Comparison of ENCODE assay signal across 9 mouse cellular contexts in the genomic region with DNA sequence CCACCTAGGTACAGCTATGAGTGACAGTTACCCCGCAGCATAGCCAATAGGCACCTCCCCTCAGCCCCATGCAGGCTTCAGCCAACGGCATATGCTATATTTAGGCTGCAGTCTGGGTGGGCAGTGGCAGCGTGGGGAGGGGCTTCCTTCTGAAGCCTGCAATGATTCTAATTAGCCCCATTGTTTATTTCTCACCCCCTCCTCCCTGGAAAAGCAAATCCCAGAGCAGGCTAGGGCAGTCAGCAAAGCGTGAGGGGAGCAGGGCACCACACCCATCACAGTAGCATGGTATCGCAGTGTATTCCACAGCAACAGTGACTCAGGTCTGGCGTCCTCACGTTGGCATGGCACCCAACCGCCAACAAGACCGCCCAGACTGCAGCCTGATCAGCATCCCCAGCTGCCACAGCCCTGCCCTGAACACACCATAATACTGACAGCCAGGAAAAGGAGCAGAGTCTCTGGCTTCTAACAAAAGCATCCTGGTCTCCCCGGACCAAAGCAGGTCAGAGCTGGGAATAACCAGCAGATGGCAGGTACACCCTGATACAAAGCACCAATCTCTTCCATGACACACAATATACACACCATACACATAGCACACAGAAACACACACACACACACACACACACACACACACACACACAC. TPM values are rescaled to one million over a fixed set of nuclear protein-coding genes. Genes with fewer than 3 reads are reported as not detected.
DNase-seq lines count a peak whose midpoint lies in the region; ATAC-seq and TF ChIP-seq lines count a peak whose summit lies in the region.
"Had no signal": no experiment of that assay in that cellular context is flagged by ENCODE, and none has a peak within 500 bp of the region (broad histone marks: within the 10 kb centered on the region; RNA-seq: fewer than 3 reads in every experiment).

No protein-coding gene starts in this region.

- no peaks in the 10 kb centered on the region for H3K36me3 ChIP-seq in lung, postnatal 0 days (ENCODE audit: insufficient read depth, low read length)
- H3K36me3 ChIP-seq in heart, postnatal 0 days (replicated peaks; ENCODE audit: control insufficient read depth, insufficient read depth, low read length) = no peaks in the 10 kb centered on the region
- no peaks in the 10 kb centered on the region for H3K36me3 ChIP-seq in neural tube, embryonic 14.5 days (ENCODE audit: control insufficient read depth, insufficient read depth, low read length)

- no peak overlapping the region for H3K4me3 ChIP-seq in lung, postnatal 0 days (ENCODE audit: low read depth, low read length)
- H3K4me3 ChIP-seq in lung, adult 2 months (replicated peaks; ENCODE audit: extremely low read depth, low read depth, low read length) = no peak overlapping the region
- H3K4me3 ChIP-seq in heart, postnatal 0 days (ENCODE audit: low read depth, low read length) = no peak overlapping the region
- no peak overlapping the region for H3K4me3 ChIP-seq in neural tube, embryonic 14.5 days (ENCODE audit: low read depth, low read length)
- H3K4me3 ChIP-seq: erythroblast, embryonic 14.5 days had no signal

- H3K4me2 ChIP-seq in lung, postnatal 0 days (replicated peaks; ENCODE audit: low read depth, low read length) = no peak overlapping the region
- H3K4me2 ChIP-seq in heart, postnatal 0 days (ENCODE audit: low read depth, low read length) = peak overlapping the region; percentile 49
- H3K4me2 ChIP-seq in neural tube, embryonic 14.5 days (ENCODE audit: low read depth, low read length) = peak overlapping the region; percentile 0; the same call in 1 of the 2 replicates

- peak; percentile 19; the same call in 1 of the 2 replicates for TF ChIP-seq CTCF in lung, postnatal 0 days (IDR thresholded peaks at IDR 0.05)
- TF ChIP-seq CTCF in lung, adult 2 months (IDR thresholded peaks at IDR 0.05; ENCODE audit: insufficient read depth, low read length) = no peak
- TF ChIP-seq CTCF in heart, postnatal 0 days (IDR thresholded peaks at IDR 0.05; ENCODE audit: low read depth) = peak; percentile 12; the same call in 1 of the 2 replicates

- peak; percentile 72 for DNase-seq in lung, postnatal 0 days (ENCODE audit: low spot score)
- DNase-seq in lung, adult 2 months = no peak
- DNase-seq in cerebellum, postnatal 10 days = peak; percentile 76 to 80
- peak; percentile 41 for DNase-seq in heart, postnatal 0 days (ENCODE audit: low spot score)
- DNase-seq in left cerebral cortex, postnatal 10 days (ENCODE audit: extremely low spot score in 1 of 2, low spot score in 2 of 2) = peak; percentile 70 to 79
- no peak for DNase-seq in gastrocnemius, postnatal 4 days (ENCODE audit: low spot score in 2 of 2)
- no peak for DNase-seq in B cell, adult 2 months

- TF ChIP-seq EP300 in lung, postnatal 0 days (IDR thresholded peaks at IDR 0.05) = no peak
- no peak for TF ChIP-seq EP300 in heart, postnatal 0 days (IDR thresholded peaks at IDR 0.05; ENCODE audit: low read depth)

- ATAC-seq in lung, postnatal 0 days = peak; percentile 43
- ATAC-seq in heart, postnatal 0 days (ENCODE audit: insufficient read depth, low read depth) = peak; percentile 72
- ATAC-seq in neural tube, embryonic 14.5 days (ENCODE audit: low read depth) = peak; percentile 76

- intact Hi-C loops in left cerebral cortex, postnatal 10 days (cut with DNase I) = loop anchor here (10.0 kb wide), 1 partner anchor 266 kb away; no protein-coding TSS in a partner anchor

- H3K27me3 ChIP-seq in lung, postnatal 0 days (replicated peaks; ENCODE audit: insufficient read depth, low read length) = no peaks in the 10 kb centered on the region
- H3K27me3 ChIP-seq in heart, postnatal 0 days (ENCODE audit: control insufficient read depth, insufficient read depth, low read length) = no peaks in the 10 kb centered on the region
- no peaks in the 10 kb centered on the region for H3K27me3 ChIP-seq in neural tube, embryonic 14.5 days (ENCODE audit: control insufficient read depth, insufficient read depth, low read length)

- no peak for TF ChIP-seq POLR2A in lung, adult 2 months (IDR thresholded peaks at IDR 0.05; ENCODE audit: borderline replicate concordance, extremely low read depth, low read depth, low read length)

- H3K27ac ChIP-seq in lung, postnatal 0 days (ENCODE audit: low read length) = no peak overlapping the region
- H3K27ac ChIP-seq in heart, postnatal 0 days (ENCODE audit: low read depth) = no peak overlapping the region
- peak overlapping the region; percentile 65 for H3K27ac ChIP-seq in neural tube, embryonic 14.5 days (ENCODE audit: low read depth, low read length)

- WGBS in lung, postnatal 0 days = 9% methylated on average over 10 of the region's 10 CpGs
- WGBS in lung, adult 2 months = 5% methylated on average over 10 of the region's 10 CpGs
- 1% methylated on average over 10 of the region's 10 CpGs for WGBS in heart, postnatal 0 days
- WGBS in neural tube, embryonic 14.5 days = 1% methylated on average over 10 of the region's 10 CpGs

- H3K9me3 ChIP-seq in lung, postnatal 0 days (ENCODE audit: low read length) = no peaks in the 10 kb centered on the region
- no peaks in the 10 kb centered on the region for H3K9me3 ChIP-seq in heart, postnatal 0 days (replicated peaks; ENCODE audit: control insufficient read depth, low read length)
- H3K9me3 ChIP-seq in neural tube, embryonic 14.5 days (ENCODE audit: control insufficient read depth, low read length) = no peaks in the 10 kb centered on the region

- H3K9ac ChIP-seq in lung, postnatal 0 days (replicated peaks; ENCODE audit: low read depth) = no peak overlapping the region
- H3K9ac ChIP-seq in heart, postnatal 0 days (replicated peaks; ENCODE audit: low read depth, low read length) = no peak overlapping the region
- peak overlapping the region; percentile 1; the same call in 1 of the 2 replicates for H3K9ac ChIP-seq in neural tube, embryonic 14.5 days (replicated peaks; ENCODE audit: low read depth, low read length)

- peaks cover 7% of the 10 kb centered on the region; the same call in 1 of the 2 replicates for H3K4me1 ChIP-seq in lung, postnatal 0 days (ENCODE audit: insufficient read depth, low read depth, low read length)
- H3K4me1 ChIP-seq in lung, adult 2 months (ENCODE audit: control insufficient read depth, insufficient read depth, low read length) = peaks cover 2% of the 10 kb centered on the region; the same call in 1 of the 2 replicates
- peaks cover 19% of the 10 kb centered on the region; the same call in 1 of the 2 replicates for H3K4me1 ChIP-seq in heart, postnatal 0 days (ENCODE audit: control insufficient read depth, insufficient read depth)
- peaks cover 32% of the 10 kb centered on the region for H3K4me1 ChIP-seq in neural tube, embryonic 14.5 days (ENCODE audit: control insufficient read depth, insufficient read depth, low read length)

RNA-seq across cellular contexts. Expression of gene Ccdc187, which starts 4.0 kb away (rescaled TPM):
- polyA plus RNA-seq in lung, postnatal 0 days (2015; fragmentation: Nextera tagmentation; extraction: Ambion mirVana) = 0.61 and 0.77 TPM in 2 replicates
- 6.6 and 7.9 TPM in 2 replicates for polyA plus RNA-seq in lung, adult 2 months (2012; rRNA removed)
- 0.61 and 0.97 TPM in 2 replicates for total RNA-seq in heart, postnatal 0 days (2014; rRNA removed; ENCODE audit: low replicate concordance)
- polyA plus RNA-seq in heart, postnatal 0 days (2015; fragmentation: Nextera tagmentation; extraction: Ambion mirVana) = 0.04 TPM in 2 replicates
- total RNA-seq in left cerebral cortex, postnatal 10 days (2021) = 1 to 10 TPM; 1.3 to 2.0 TPM
- 0.08 TPM in 1 of 2 replicates, not detected in the other for polyA plus RNA-seq in neural tube, embryonic 14.5 days (2014; fragmentation: Nextera tagmentation; extraction: Ambion mirVana)
- total RNA-seq in gastrocnemius, postnatal 4 days (2021) = under 1 TPM; 0.10 to 0.15 TPM

RNA-seq across cellular contexts. Expression of gene Gpsm1, which starts 17.0 kb away (rescaled TPM):
- polyA plus RNA-seq in lung, postnatal 0 days (2015; fragmentation: Nextera tagmentation; extraction: Ambion mirVana) = 29.0 and 33.0 TPM in 2 replicates
- polyA plus RNA-seq in lung, adult 2 months (2012; rRNA removed) = 49.9 and 56.2 TPM in 2 replicates
- total RNA-seq in heart, postnatal 0 days (2014; rRNA removed; ENCODE audit: low replicate concordance) = 577 and 610 TPM in 2 replicates
- 146 and 148 TPM in 2 replicates for polyA plus RNA-seq in heart, postnatal 0 days (2015; fragmentation: Nextera tagmentation; extraction: Ambion mirVana)
- 100 to 1,000 TPM; 103 to 108 TPM for total RNA-seq in left cerebral cortex, postnatal 10 days (2021)
- 92.0 and 94.8 TPM in 2 replicates for polyA plus RNA-seq in neural tube, embryonic 14.5 days (2014; fragmentation: Nextera tagmentation; extraction: Ambion mirVana)
- total RNA-seq in gastrocnemius, postnatal 4 days (2021) = 10 to 100 TPM; 24.1 to 28.1 TPM

RNA-seq across cellular contexts. Expression of gene Dnlz, which starts 53.6 kb away (rescaled TPM):
- 14.2 and 15.5 TPM in 2 replicates for polyA plus RNA-seq in lung, postnatal 0 days (2015; fragmentation: Nextera tagmentation; extraction: Ambion mirVana)
- 16.3 and 16.4 TPM in 2 replicates for polyA plus RNA-seq in lung, adult 2 months (2012; rRNA removed)
- total RNA-seq in heart, postnatal 0 days (2014; rRNA removed; ENCODE audit: low replicate concordance) = 20.2 and 23.0 TPM in 2 replicates
- 17.0 and 18.6 TPM in 2 replicates for polyA plus RNA-seq in heart, postnatal 0 days (2015; fragmentation: Nextera tagmentation; extraction: Ambion mirVana)
- 10 to 100 TPM; 26.7 to 27.6 TPM for total RNA-seq in left cerebral cortex, postnatal 10 days (2021)
- 26.6 and 31.0 TPM in 2 replicates for polyA plus RNA-seq in neural tube, embryonic 14.5 days (2014; fragmentation: Nextera tagmentation; extraction: Ambion mirVana)
- 10 to 100 TPM; 18.5 to 21.0 TPM for total RNA-seq in gastrocnemius, postnatal 4 days (2021)

Comparison
In these comparisons a context has a peak if more than half of its experiments do, and no peak if none do; other contexts are left out.
1. DNase-seq: peak in lung, postnatal 0 days (single experiment), cerebellum, postnatal 10 days (2 of 2), heart, postnatal 0 days (single experiment) and left cerebral cortex, postnatal 10 days (2 of 2); none in lung, adult 2 months (single experiment), gastrocnemius, postnatal 4 days (0 of 2) and B cell, adult 2 months (0 of 2).
2. Peak in every context shown above with its lines, with median percentiles within 50 percentile points of each other: ATAC-seq.